Mouse (Mus musculus) spleen, adult 2 months (tissue): ENCODE data around the gene Samm50.

ENCODE experiments used
- CTCF ChIP-seq: fragments of 200-500 bp; IDR thresholded peaks from 2 replicates; pipeline ENCODE4 v1.5.1; 2011; ENCODE audit warnings: mild to moderate bottlenecking, inconsistent platforms; ENCODE audit not compliant: insufficient read depth, insufficient read length, insufficient replicate concordance; ENCODE audit errors: extremely low read depth
- POLR2A ChIP-seq: fragments of 200-500 bp; IDR thresholded peaks from 2 replicates; pipeline ENCODE4 v1.6.1; 2011; ENCODE audit warnings: low read depth, low read length, inconsistent platforms

DNA sequence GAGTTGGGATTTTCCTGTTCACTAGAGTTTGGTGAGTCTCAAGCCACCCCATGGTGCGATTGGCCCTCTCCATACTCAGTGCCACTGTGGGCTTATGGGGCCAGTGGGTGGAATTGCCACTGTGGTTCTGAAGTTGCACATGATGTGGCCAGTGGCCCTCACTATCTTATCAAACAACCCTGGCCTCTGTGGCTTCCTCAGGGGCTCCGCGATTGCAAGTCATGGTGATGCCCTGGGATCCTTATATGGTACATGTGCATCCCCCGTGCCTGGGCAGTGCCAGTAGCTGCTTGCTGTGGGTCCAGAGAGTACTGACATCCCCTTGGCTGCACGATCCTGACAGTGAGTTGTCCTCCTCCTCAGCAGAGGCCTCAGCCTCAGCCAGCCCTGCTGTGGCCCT lies 64.8 kb downstream of the Samm50 start:
- TF ChIP-seq CTCF: no peak
- TF ChIP-seq POLR2A: no peak
